Mouse (Mus musculus): ENCODE results near the gene Vmn2r9. TPM values are rescaled to one million over a fixed set of nuclear protein-coding genes. Genes with fewer than 3 reads are reported as not detected.

Gene Vmn2r9
- polyA plus RNA-seq, 1 experiment from 2014 or later, result not detected

Other genes starting within 250 kb of the Vmn2r9 start
- 46.2 and 48.6 TPM in 2 replicates for gene Gak, start 222.8 kb downstream of the Vmn2r9 start, polyA plus RNA-seq (2014; fragmentation: Nextera tagmentation; extraction: Ambion mirVana)
- gene Tmem175, start 222.8 kb downstream of the Vmn2r9 start, polyA plus RNA-seq (2014; fragmentation: Nextera tagmentation; extraction: Ambion mirVana), result 31.0 and 40.1 TPM in 2 replicates
- gene Idua, start 192.3 kb downstream of the Vmn2r9 start, polyA plus RNA-seq (2014; fragmentation: Nextera tagmentation; extraction: Ambion mirVana), result 13.6 and 14.5 TPM in 2 replicates
- 9.6 and 9.8 TPM in 2 replicates for gene Dgkq, start 182.9 kb downstream of the Vmn2r9 start, polyA plus RNA-seq (2014; fragmentation: Nextera tagmentation; extraction: Ambion mirVana)
- 1.2 and 1.6 TPM in 2 replicates for gene Slc26a1, start 177.0 kb downstream of the Vmn2r9 start, polyA plus RNA-seq (2014; fragmentation: Nextera tagmentation; extraction: Ambion mirVana)
- gene Fgfrl1, start 160.2 kb downstream of the Vmn2r9 start, polyA plus RNA-seq (2014; fragmentation: Nextera tagmentation; extraction: Ambion mirVana), result 42.3 and 45.1 TPM in 2 replicates
- gene Rnf212, start 77.6 kb downstream of the Vmn2r9 start, polyA plus RNA-seq (2014; fragmentation: Nextera tagmentation; extraction: Ambion mirVana), result not detected in 2 replicates
- not detected in 2 replicates for gene Tmed11, start 57.2 kb downstream of the Vmn2r9 start, polyA plus RNA-seq (2014; fragmentation: Nextera tagmentation; extraction: Ambion mirVana)
- gene Vmn2r8, start 43.8 kb downstream of the Vmn2r9 start, polyA plus RNA-seq (2014; fragmentation: Nextera tagmentation; extraction: Ambion mirVana), result not detected in 2 replicates
- not detected in 2 replicates for gene Vmn2r10, start 153.9 kb upstream of the Vmn2r9 start, polyA plus RNA-seq (2014; fragmentation: Nextera tagmentation; extraction: Ambion mirVana)
- not detected in 2 replicates for gene Vmn2r11, start 207.0 kb upstream of the Vmn2r9 start, polyA plus RNA-seq (2014; fragmentation: Nextera tagmentation; extraction: Ambion mirVana)
- gene Vmn2r12, start 245.3 kb upstream of the Vmn2r9 start, polyA plus RNA-seq (2014; fragmentation: Nextera tagmentation; extraction: Ambion mirVana), result not detected in 2 replicates

Data from embryonic facial prominence, embryonic 14.5 days (tissue).